Mouse (Mus musculus) adrenal gland, adult 18-20 months (tissue): Measurements from ENCODE around the gene Slc35a3. TPM values are rescaled to one million over a fixed set of nuclear protein-coding genes. Genes with fewer than 3 reads are reported as not detected.
A peak's percentile ranks its signal among the peaks of the same experiment; 100 is the strongest.
"Not testable (repeated sequence)": the region's sequence is repeated elsewhere in the genome, so short reads cannot be mapped to it uniquely, and the experiment has no call there.

Source experiments
- DNase-seq, 2 experiments: peaks; one replicate each; pipeline ENCODE4 v3.0.0; 2021 to 2022; ENCODE audit warnings: low spot score in 2 of 2
- total RNA-seq, 2 experiments: library from RNA; stranded (reverse); gene quantifications; 1 replicate in 1 of 2; 2 replicates in 1 of 2; pipeline ENCODE4 v1.2.3; 2021

The Slc35a3 gene
- total RNA-seq, 2 experiments from 2014 or later: 18.6 to 24.4 TPM

- DNase-seq: no peak
Measured at GRCm38 (mm10) chr3:116702647-116703272, 9.9 kb downstream of the Slc35a3 start.

GRCm38 (mm10) chr3:116701601-116702000, 11.0 kb downstream of the Slc35a3 start:
- DNase-seq: no peak

- no peak for DNase-seq
Measured at GRCm38 (mm10) chr3:116698786-116699185, 13.8 kb downstream of the Slc35a3 start.

GRCm38 (mm10) chr3:116695666-116695985, 17.0 kb downstream of the Slc35a3 start:
- DNase-seq: no peak

GRCm38 (mm10) chr3:116694955-116695665, 17.5 kb downstream of the Slc35a3 start:
- DNase-seq: no peak

- no peak for DNase-seq
Measured at GRCm38 (mm10) chr3:116694312-116694711, 18.3 kb downstream of the Slc35a3 start.

- no peak for DNase-seq
Measured at GRCm38 (mm10) chr3:116681160-116681559, 31.5 kb downstream of the Slc35a3 start, which contains the start of gene Gm43191. Gene Gm43191, minus strand, starts transcription at chr3:116681260.

GRCm38 (mm10) chr3:116664281-116664680, 48.4 kb downstream of the Slc35a3 start:
- not testable (repeated sequence) for DNase-seq

GRCm38 (mm10) chr3:116662463-116662863, 50.2 kb downstream of the Slc35a3 start, which contains the start of gene Mfsd14a:
Gene Mfsd14a, minus strand, starts transcription at chr3:116662677.
- DNase-seq: peak; percentile 100

GRCm38 (mm10) chr3:116661870-116662414, 50.7 kb downstream of the Slc35a3 start:
- no peak for DNase-seq

GRCm38 (mm10) chr3:116661288-116661869, 51.3 kb downstream of the Slc35a3 start:
- no peak for DNase-seq

- DNase-seq: no peak
Measured at GRCm38 (mm10) chr3:116659856-116660430, 52.7 kb downstream of the Slc35a3 start.

GRCm38 (mm10) chr3:116658928-116659565, 53.6 kb downstream of the Slc35a3 start:
- no peak for DNase-seq

- DNase-seq: no peak
Measured at GRCm38 (mm10) chr3:116656184-116656965, 56.3 kb downstream of the Slc35a3 start.

GRCm38 (mm10) chr3:116654051-116654450, 58.6 kb downstream of the Slc35a3 start:
- DNase-seq: not testable (repeated sequence)

GRCm38 (mm10) chr3:116653278-116653945, 59.2 kb downstream of the Slc35a3 start:
- DNase-seq: no peak

GRCm38 (mm10) chr3:116652033-116652446, 60.6 kb downstream of the Slc35a3 start:
- DNase-seq: no peak

- no peak for DNase-seq
Measured at GRCm38 (mm10) chr3:116650698-116651097, 61.9 kb downstream of the Slc35a3 start.

- DNase-seq: no peak
Measured at GRCm38 (mm10) chr3:116648805-116649204, 63.8 kb downstream of the Slc35a3 start.

GRCm38 (mm10) chr3:116646387-116646786, 66.2 kb downstream of the Slc35a3 start:
- DNase-seq: no peak
